20 mouse cellular contexts compared by ENCODE assay signal in the genomic region with DNA sequence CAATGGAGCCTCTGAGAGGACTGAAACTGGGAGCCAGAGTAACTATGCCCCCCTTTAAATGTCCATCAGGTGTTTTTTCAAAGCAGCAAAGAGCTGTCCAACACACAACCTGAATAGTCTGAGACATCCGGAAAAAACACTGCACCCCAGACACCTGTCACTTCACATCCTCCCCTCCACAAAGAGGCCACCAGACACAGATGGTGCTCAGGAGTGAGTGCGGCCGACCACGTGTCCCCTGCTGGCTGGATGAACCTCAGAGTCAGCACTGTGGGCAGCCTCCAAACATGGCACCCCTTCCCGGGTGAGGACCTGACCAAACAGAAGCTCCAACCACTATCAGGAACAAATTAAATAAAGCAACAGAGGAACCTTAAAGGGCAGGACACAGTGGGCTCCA. TPM values are rescaled to one million over a fixed set of nuclear protein-coding genes. Genes with fewer than 3 reads are reported as not detected.
DNase-seq lines count a peak whose midpoint lies in the region; ATAC-seq lines count a peak whose summit lies in the region.
"Had no signal": no experiment of that assay in that cellular context is flagged by ENCODE, and none has a peak within 500 bp of the region (broad histone marks: within the 10 kb centered on the region; RNA-seq: fewer than 3 reads in every experiment).

No protein-coding gene starts in this region.

- H3K9me3 ChIP-seq in midbrain, embryonic 16.5 days (replicated peaks; ENCODE audit: control insufficient read depth, low read length, poor library complexity, severe bottlenecking): no peaks in the 10 kb centered on the region
- H3K9me3 ChIP-seq in midbrain, embryonic 11.5 days (ENCODE audit: control insufficient read depth, low read length): no peaks in the 10 kb centered on the region
- H3K9me3 ChIP-seq: forebrain, embryonic 13.5 days; hindbrain, embryonic 12.5 days; midbrain, embryonic 12.5 days had no signal

- no peak overlapping the region for H3K4me2 ChIP-seq in midbrain, embryonic 16.5 days (ENCODE audit: low read length)
- H3K4me2 ChIP-seq in midbrain, embryonic 11.5 days: no peak overlapping the region
- H3K4me2 ChIP-seq: forebrain, embryonic 13.5 days; hindbrain, embryonic 12.5 days; midbrain, embryonic 12.5 days had no signal

- peaks cover 2% of the 10 kb centered on the region; the same call in 1 of the 2 replicates for H3K36me3 ChIP-seq in midbrain, embryonic 16.5 days (ENCODE audit: control insufficient read depth, insufficient read depth, low read length)
- H3K36me3 ChIP-seq in midbrain, embryonic 11.5 days (ENCODE audit: control insufficient read depth, insufficient read depth, low read length): no peaks in the 10 kb centered on the region
- H3K36me3 ChIP-seq: hindbrain, embryonic 12.5 days; midbrain, embryonic 12.5 days had no signal

- no peak overlapping the region for H3K4me3 ChIP-seq in midbrain, embryonic 16.5 days (ENCODE audit: low read depth, low read length)
- H3K4me3 ChIP-seq in midbrain, embryonic 11.5 days (ENCODE audit: low read depth, low read length): no peak overlapping the region
- H3K4me3 ChIP-seq: forebrain, embryonic 13.5 days; gastrocnemius, adult 2 months; hindbrain, embryonic 12.5 days; midbrain, embryonic 12.5 days had no signal

- H3K27ac ChIP-seq in midbrain, embryonic 16.5 days (ENCODE audit: low read length): no peak overlapping the region
- H3K27ac ChIP-seq in midbrain, embryonic 11.5 days (ENCODE audit: low read depth, low read length): no peak overlapping the region
- H3K27ac ChIP-seq: forebrain, embryonic 13.5 days; gastrocnemius, adult 2 months; hindbrain, embryonic 12.5 days; kidney, postnatal 0 days; midbrain, embryonic 12.5 days had no signal

- H3K27me3 ChIP-seq in midbrain, embryonic 16.5 days (ENCODE audit: control insufficient read depth, insufficient read depth, low read depth, low read length): no peaks in the 10 kb centered on the region
- no peaks in the 10 kb centered on the region for H3K27me3 ChIP-seq in midbrain, embryonic 11.5 days (ENCODE audit: control insufficient read depth, insufficient read depth, low read length)
- H3K27me3 ChIP-seq: forebrain, embryonic 13.5 days; hindbrain, embryonic 12.5 days had no signal

- H3K4me1 ChIP-seq in midbrain, embryonic 16.5 days (ENCODE audit: control insufficient read depth, insufficient read depth, low read length): peaks cover 7% of the 10 kb centered on the region; the same call in 1 of the 2 replicates
- no peaks in the 10 kb centered on the region for H3K4me1 ChIP-seq in midbrain, embryonic 11.5 days (ENCODE audit: control insufficient read depth, insufficient read depth, low read length)
- H3K4me1 ChIP-seq: midbrain, embryonic 12.5 days had no signal

- ATAC-seq in cerebellum, adult (ENCODE audit: insufficient number of reproducible peaks, low FRiP score, low TSS enrichment): peak; percentile 56; the same call in 1 of the 2 replicates
- 0 out of 2 replicates have a peak, but pooled peaks have one; percentile 16 for ATAC-seq in midbrain, embryonic 16.5 days
- ATAC-seq in midbrain, embryonic 11.5 days (ENCODE audit: low FRiP score): no peak
- ATAC-seq: activated CD4-positive, CD25-positive, alpha-beta regulatory T cell, adult 4 months; forebrain, embryonic 13.5 days had no signal

- no peak for DNase-seq in cerebellum, postnatal 10 days
- DNase-seq in midbrain, embryonic 11.5 days (ENCODE audit: low spot score, missing footprints): no peak
- peak; percentile 60 for DNase-seq in thymus, postnatal 0 days (ENCODE audit: low spot score)
- DNase-seq in kidney, adult 11 months: no peak
- no peak for DNase-seq in adrenal gland, adult 18-20 months (ENCODE audit: low spot score in 2 of 2)
- no peak for DNase-seq in kidney, postnatal 10 days
- DNase-seq: adrenal gland, postnatal 10 days; gastrocnemius, adult 2 months; kidney, adult 2 months; layer of hippocampus, postnatal 36 days; lung, adult 18-20 months; lung, postnatal 14 days; right cerebral cortex, postnatal 25 days had no signal

- 90% methylated on average over 5 of the region's 5 CpGs for WGBS in midbrain, embryonic 16.5 days
- 90% methylated on average over 5 of the region's 5 CpGs for WGBS in midbrain, embryonic 11.5 days

- H3K9ac ChIP-seq in midbrain, embryonic 16.5 days (ENCODE audit: low read depth, low read length): no peak overlapping the region
- no peak overlapping the region for H3K9ac ChIP-seq in midbrain, embryonic 11.5 days (ENCODE audit: low read length)
- H3K9ac ChIP-seq: forebrain, embryonic 13.5 days; hindbrain, embryonic 12.5 days; midbrain, embryonic 12.5 days had no signal

RNA-seq across cellular contexts. Expression of a gene that starts 56.3 kb away (rescaled TPM):
- polyA plus RNA-seq in midbrain, embryonic 16.5 days (2015; fragmentation: Nextera tagmentation; extraction: Ambion mirVana): 23.5 and 30.5 TPM in 2 replicates
- 14.2 and 16.9 TPM in 2 replicates for polyA plus RNA-seq in midbrain, embryonic 11.5 days (2014; fragmentation: Nextera tagmentation; extraction: Ambion mirVana)
- 25.6 and 32.7 TPM in 2 replicates for polyA plus RNA-seq in thymus, postnatal 0 days (2015; fragmentation: Nextera tagmentation; extraction: Ambion mirVana)
- total RNA-seq in adrenal gland, adult 18-20 months (2021): 10 to 100 TPM; 56.4 to 59.2 TPM
